Mouse (Mus musculus): Measurements from ENCODE around the gene Txndc5. TPM values are rescaled to one million over a fixed set of nuclear protein-coding genes. Genes with fewer than 3 reads are reported as not detected.

Gene Txndc5
- polyA plus RNA-seq, 1 experiment from 2014 or later: 82.2 TPM

DNA sequence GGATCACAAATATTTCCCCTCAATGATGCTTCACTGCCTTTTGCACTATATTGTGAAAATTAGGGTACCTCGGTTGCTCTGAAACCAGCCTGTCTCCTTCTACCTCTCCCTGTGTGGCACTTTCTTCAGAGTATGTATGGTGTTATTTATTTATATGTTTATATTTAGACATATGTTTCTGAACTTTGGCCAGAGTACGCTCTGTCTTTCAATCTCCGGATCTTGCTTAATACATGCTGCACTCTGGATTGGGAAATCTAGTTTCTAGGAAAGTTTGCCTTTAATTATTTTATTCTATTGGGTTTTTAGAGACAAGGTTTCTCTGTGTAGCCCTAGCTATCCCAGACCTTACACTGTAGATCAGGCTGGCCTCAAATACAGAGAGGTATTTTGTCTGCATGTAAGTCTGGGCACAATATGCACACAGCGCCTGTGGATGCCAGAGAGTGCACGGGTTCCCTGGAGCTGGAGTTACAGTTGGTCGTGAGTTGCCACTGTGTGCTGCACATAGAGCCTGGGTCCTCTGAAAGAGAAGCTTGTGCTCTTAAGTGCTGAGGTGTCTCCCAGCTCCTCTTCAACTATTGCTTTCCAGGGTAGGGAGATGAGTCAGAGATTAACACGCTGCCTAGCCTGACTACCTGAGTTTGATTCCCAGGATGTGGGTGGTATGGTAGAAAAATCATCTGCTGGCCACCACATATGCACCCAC is 10.7 kb upstream of the Txndc5 start:
- Histone ChIP-seq H3K4me3 (no peak overlapping the region), H3K36me3 (replicated peaks) (no peaks in the 10 kb centered on the region), H3K9ac (no peak overlapping the region), H3K4me1 (no peaks in the 10 kb centered on the region), H3K9me3 (no peaks in the 10 kb centered on the region), H3K4me2 (no peak overlapping the region), H3K27me3 (replicated peaks) (no peaks in the 10 kb centered on the region), H3K27ac (no peak overlapping the region)
- no peak for ATAC-seq (replicated peaks)
- 87% methylated on average over 7 of the region's 7 CpGs for WGBS

DNA sequence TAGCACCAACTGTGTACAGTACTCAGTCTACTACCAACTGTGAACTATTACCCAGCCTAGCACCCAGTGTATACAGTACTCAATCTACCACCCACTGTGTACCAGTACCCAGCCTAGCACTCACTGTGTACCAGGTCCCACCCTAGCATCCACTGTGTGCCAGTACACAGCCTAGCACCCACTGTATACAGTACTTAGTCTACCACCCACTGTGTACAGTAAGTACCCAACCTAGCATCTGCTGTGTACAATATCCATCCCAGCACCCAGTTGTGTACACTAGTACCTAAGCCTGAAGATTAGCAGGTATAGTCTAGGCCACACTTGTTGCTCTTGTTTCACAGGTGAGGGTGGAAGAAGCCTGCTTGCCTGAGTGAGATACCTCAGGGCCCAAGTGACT is 8.9 kb upstream of the Txndc5 start:
- Histone ChIP-seq H3K4me1 (no peaks in the 10 kb centered on the region), H3K36me3 (replicated peaks) (no peaks in the 10 kb centered on the region), H3K27me3 (replicated peaks) (no peaks in the 10 kb centered on the region), H3K9ac (no peak overlapping the region), H3K4me2 (no peak overlapping the region), H3K27ac (no peak overlapping the region), H3K9me3 (no peaks in the 10 kb centered on the region), H3K4me3 (no peak overlapping the region)
- ATAC-seq (replicated peaks): no peak

DNA sequence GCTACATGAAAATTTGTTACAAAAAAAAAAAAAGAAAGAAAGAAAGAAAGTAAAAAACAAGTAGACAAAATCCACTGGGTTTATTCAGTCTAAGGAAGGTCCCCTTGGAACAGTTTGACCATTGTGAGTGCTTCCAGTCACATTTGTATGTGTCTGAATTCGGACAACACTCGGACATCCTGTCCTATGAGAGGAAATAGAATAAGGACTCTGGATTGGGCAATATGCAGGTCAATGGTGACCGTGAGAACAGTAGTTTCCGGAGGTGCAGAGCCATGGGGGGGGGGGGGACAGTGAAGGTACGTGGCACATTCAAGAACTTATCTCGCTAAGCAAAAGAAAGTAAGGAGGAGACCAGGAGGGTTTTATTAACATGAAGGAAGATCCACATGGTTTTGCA is 6.1 kb upstream of the Txndc5 start:
- ATAC-seq (replicated peaks): no peak
- Histone ChIP-seq H3K27me3 (replicated peaks) (no peaks in the 10 kb centered on the region), H3K27ac (no peak overlapping the region), H3K4me3 (no peak overlapping the region), H3K4me2 (no peak overlapping the region), H3K9me3 (no peaks in the 10 kb centered on the region), H3K4me1 (no peaks in the 10 kb centered on the region), H3K9ac (no peak overlapping the region), H3K36me3 (replicated peaks) (no peaks in the 10 kb centered on the region)
- 88% methylated on average over 6 of the region's 6 CpGs for WGBS

DNA sequence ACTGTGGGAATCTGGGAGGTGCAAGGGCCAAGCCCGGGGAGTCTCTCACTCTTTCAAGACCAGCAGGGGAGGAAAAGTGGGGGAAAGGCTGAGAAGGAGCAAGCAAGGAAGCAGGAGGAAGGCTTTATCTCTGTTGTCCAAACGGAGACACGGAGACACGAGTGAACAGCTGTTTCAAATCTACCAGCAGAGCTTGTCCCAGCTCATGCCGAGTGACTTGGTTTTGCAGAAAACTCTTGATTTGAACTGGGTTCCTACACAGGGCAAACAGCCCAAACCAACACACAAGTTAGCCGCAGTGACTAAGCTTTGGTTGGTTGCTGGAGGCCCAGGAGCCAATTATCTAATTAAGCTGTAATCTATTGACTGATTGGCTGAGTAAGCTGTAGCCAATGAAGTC is 5.4 kb upstream of the Txndc5 start:
- Histone ChIP-seq H3K4me3 (no peak overlapping the region), H3K4me2 (no peak overlapping the region), H3K9ac (no peak overlapping the region), H3K4me1 (no peaks in the 10 kb centered on the region), H3K27ac (no peak overlapping the region), H3K27me3 (replicated peaks) (no peaks in the 10 kb centered on the region), H3K9me3 (no peaks in the 10 kb centered on the region), H3K36me3 (replicated peaks) (no peaks in the 10 kb centered on the region)
- 73% methylated on average over 6 of the region's 6 CpGs for WGBS
- no peak for ATAC-seq (replicated peaks)

DNA sequence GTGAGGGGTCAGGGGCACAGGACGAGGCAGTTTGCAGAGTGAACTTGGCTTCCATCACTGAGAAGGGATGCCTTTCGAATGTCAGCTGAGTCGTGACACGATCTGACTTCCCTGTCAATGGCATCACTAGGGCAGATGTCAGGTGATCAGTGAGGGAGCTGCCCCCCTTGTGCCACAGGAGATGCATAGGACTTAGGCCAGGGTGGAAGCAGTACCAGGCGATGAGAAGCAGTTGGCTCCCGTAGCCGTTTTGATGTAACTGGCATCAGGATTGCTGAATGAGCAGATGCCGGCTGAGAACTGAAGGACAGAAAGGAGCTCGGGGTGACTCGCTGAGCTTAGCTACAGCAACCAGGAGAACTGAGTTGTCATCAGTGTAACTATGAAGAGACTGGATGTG is 4.8 kb upstream of the Txndc5 start:
- 86% methylated on average over 10 of the region's 10 CpGs for WGBS
- Histone ChIP-seq H3K36me3 (replicated peaks) (no peaks in the 10 kb centered on the region), H3K4me2 (no peak overlapping the region), H3K27me3 (replicated peaks) (no peaks in the 10 kb centered on the region), H3K27ac (no peak overlapping the region), H3K9me3 (no peaks in the 10 kb centered on the region), H3K4me1 (peaks cover 4% of the 10 kb centered on the region), H3K9ac (no peak overlapping the region), H3K4me3 (no peak overlapping the region)
- ATAC-seq (replicated peaks): no peak

DNA sequence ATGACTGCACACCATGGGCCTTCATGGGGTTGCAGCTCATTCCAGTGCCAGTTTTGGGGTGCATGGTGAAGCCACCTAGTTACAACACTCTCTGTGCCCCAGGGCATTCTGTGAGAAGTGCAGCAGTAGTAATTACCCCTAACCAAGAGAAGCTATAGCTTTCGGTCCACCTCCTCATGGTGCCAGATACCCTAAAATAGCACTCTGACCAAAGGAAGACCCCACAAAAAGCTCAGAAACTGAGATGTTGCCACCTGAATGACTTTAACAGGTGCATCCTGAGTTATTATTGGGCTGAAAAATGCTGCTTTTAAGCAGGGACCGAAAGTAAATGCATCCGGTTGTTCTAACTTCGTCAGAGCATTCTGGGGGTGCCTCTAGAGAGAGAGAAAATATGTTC is 2.9 kb upstream of the Txndc5 start:
- H3K27me3 ChIP-seq (replicated peaks): no peaks in the 10 kb centered on the region
- H3K4me1 ChIP-seq: peaks cover 15% of the 10 kb centered on the region
- H3K36me3 ChIP-seq (replicated peaks): no peaks in the 10 kb centered on the region
- no peak overlapping the region for H3K4me2 ChIP-seq
- WGBS: 94% methylated on average over 4 of the region's 4 CpGs
- no peaks in the 10 kb centered on the region for H3K9me3 ChIP-seq
- no peak overlapping the region for H3K4me3 ChIP-seq
- no peak overlapping the region for H3K27ac ChIP-seq
- H3K9ac ChIP-seq: no peak overlapping the region
- ATAC-seq (replicated peaks): no peak

DNA sequence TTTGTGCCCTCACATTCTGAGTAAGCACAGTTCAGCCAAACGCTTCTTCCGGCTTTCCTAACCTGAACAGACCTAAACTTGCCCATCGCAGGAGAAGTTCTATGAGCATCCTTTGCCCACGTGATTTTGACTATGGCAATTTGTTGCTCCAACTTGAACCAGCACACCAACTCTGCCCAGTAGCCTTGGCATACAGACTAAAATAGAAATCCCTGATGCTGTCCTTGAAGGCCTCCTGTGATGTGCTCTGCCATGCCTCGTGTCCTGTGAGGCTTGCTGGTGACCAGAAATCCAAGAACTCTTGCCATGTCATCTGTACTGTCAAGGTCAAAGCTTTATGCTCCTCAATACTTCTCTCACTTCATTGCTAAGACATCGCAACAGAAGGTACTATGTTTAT is 952 bp upstream of the Txndc5 start:
- no peak overlapping the region for H3K27ac ChIP-seq
- peaks cover 22% of the 10 kb centered on the region for H3K4me1 ChIP-seq
- no peak overlapping the region for H3K9ac ChIP-seq
- ATAC-seq (replicated peaks): no peak
- H3K36me3 ChIP-seq (replicated peaks): no peaks in the 10 kb centered on the region
- no peaks in the 10 kb centered on the region for H3K27me3 ChIP-seq (replicated peaks)
- H3K9me3 ChIP-seq: no peaks in the 10 kb centered on the region
- WGBS: 94% methylated on average over 6 of the region's 6 CpGs
- no peak overlapping the region for H3K4me3 ChIP-seq
- H3K4me2 ChIP-seq: no peak overlapping the region

DNA sequence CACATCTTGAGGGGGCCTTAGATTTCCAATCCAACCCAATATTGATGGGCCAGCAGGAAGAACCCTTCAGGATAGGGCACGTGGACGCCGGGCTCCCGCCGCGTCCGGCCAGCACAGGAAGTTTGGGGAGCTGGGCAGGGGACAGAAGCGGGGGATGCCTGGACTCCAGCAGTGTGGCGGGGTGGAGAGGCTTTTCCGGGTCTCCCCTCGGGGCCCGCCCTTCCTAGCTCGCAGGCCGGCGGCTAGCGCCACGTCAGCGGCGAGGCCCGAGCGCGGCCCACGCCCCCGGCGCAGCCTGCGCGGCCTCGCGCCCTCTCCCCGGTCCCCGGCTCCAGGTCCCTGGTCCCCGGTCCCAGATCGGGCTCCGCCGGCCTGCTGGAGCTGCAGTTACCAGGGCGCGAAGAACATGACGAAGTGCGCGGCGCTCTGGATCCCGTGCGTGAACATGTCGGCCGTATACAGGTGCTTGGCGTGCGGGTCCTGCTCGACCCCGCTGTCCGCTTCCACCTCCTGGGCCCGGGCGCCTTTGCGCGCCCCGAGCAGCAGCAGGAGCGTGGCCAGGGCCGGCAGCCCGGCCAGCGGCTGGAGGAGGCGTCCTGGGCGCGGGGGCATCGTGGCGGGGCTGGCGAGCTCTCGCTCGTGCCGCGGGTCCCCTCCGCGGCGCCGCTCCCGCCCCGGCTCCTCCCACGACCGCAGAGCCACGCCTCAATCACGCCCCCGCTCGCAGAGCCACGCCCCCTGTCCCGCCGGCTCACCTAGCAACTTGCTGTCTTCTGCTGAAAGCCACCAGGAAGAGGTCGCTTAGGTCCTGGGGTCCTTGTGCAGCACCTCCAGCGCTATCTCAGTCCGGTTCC is 600 bp downstream of the Txndc5 start:
- Histone ChIP-seq H3K27me3 (replicated peaks) (no peaks in the 10 kb centered on the region), H3K9me3 (no peaks in the 10 kb centered on the region), H3K4me1 (peaks cover 22% of the 10 kb centered on the region), H3K27ac (peak overlapping the region; percentile 85), H3K4me3 (peak overlapping the region; percentile 92), H3K9ac (peak overlapping the region; percentile 73), H3K36me3 (replicated peaks) (no peaks in the 10 kb centered on the region), H3K4me2 (peak overlapping the region; percentile 92)
- peak; percentile 95 for ATAC-seq (replicated peaks)
- under 1% methylated on average over 82 of the region's 87 CpGs for WGBS

DNA sequence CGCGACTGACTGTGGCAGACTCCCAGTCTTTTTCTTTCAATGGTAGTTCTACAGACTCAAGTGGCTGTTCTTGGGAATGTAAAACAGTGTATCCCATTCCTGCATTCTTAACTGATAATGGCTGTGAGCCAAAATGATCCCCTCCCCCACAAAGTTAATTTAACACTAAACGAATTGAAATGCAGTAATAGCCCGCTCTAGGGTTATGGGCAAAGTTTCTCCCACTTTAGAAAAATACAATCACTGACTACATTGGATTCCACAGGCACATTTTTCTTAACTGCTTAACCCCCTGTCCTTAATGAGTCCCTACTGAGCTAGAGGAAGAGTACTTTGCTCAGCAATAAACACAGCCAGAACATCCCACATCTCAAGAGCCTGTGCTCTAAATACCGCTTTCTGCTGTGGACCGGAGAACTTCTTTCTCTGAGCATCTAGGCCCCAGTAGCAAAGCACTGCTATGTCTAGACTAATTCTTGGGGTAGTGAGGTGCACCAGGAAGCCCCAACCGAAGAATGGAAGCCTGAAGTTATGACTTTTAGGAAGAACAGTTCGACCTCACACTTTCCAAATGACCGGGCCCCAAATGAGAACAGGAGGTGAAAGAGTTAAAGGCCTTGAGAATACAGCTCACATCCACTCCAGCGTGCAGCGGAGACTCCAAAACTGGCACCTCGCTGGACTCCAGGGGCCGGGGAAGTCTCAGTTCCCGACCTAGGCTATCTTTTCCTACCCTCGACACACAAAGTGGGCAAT is 1.4 kb downstream of the Txndc5 start:
- Histone ChIP-seq H3K4me3 (peak overlapping the region; percentile 92), H3K27ac (peak overlapping the region; percentile 85), H3K36me3 (replicated peaks) (no peaks in the 10 kb centered on the region), H3K4me2 (peak overlapping the region; percentile 92), H3K9ac (peak overlapping the region; percentile 73), H3K9me3 (no peaks in the 10 kb centered on the region), H3K27me3 (replicated peaks) (no peaks in the 10 kb centered on the region), H3K4me1 (peaks cover 22% of the 10 kb centered on the region)
- 12% methylated on average over 15 of the region's 15 CpGs for WGBS
- ATAC-seq (replicated peaks): peak; percentile 47

DNA sequence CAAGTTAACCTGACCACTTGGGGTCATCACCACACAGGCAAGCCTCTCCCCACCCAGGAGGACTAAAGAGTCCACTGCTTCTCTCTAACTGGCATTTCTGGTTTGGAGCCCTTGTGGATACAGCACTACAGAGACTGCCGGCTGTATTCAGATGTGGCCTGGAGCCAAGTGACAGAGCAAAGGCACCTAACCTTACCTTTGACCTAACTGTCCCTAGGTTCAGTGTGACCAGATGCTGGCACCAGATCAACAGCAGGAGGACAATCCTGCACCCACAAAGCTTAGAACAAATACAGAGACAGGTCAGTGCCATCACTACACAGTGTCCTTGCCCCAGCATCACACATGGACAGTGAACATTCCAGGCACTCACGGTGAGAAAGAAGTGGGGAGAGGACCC is 2.5 kb downstream of the Txndc5 start:
- no peak for ATAC-seq (replicated peaks)
- peaks cover 22% of the 10 kb centered on the region for H3K4me1 ChIP-seq
- no peaks in the 10 kb centered on the region for H3K9me3 ChIP-seq
- no peak overlapping the region for H3K27ac ChIP-seq
- 90% methylated on average over 2 of the region's 2 CpGs for WGBS
- no peak overlapping the region for H3K4me2 ChIP-seq
- no peak overlapping the region for H3K9ac ChIP-seq
- no peak overlapping the region for H3K4me3 ChIP-seq
- no peaks in the 10 kb centered on the region for H3K36me3 ChIP-seq (replicated peaks)
- H3K27me3 ChIP-seq (replicated peaks): no peaks in the 10 kb centered on the region

DNA sequence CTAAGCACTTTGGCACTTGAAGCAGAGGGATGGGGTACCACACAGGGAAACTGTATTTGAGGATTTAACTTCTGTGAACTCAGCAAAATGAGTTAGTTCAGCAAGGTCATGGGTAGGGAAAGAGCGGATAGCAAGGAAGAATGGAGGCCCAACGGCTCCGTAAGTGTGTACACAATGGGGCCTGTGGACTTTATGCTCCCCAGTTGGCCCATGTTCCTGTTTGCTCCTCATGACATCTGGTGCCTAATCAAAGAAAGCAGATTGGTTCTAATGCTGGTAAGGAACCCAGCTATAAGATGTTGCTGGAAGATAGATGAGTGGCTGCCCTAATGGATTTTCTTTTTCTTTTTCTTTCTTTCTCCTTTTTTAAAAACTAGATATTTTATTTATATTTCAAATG is 3.4 kb downstream of the Txndc5 start:
- Histone ChIP-seq H3K27ac (no peak overlapping the region), H3K36me3 (replicated peaks) (no peaks in the 10 kb centered on the region), H3K4me3 (no peak overlapping the region), H3K9ac (no peak overlapping the region), H3K27me3 (replicated peaks) (no peaks in the 10 kb centered on the region), H3K4me2 (no peak overlapping the region), H3K9me3 (no peaks in the 10 kb centered on the region), H3K4me1 (peaks cover 22% of the 10 kb centered on the region)
- 87% methylated on average over 3 of the region's 3 CpGs for WGBS
- no peak for ATAC-seq (replicated peaks)

DNA sequence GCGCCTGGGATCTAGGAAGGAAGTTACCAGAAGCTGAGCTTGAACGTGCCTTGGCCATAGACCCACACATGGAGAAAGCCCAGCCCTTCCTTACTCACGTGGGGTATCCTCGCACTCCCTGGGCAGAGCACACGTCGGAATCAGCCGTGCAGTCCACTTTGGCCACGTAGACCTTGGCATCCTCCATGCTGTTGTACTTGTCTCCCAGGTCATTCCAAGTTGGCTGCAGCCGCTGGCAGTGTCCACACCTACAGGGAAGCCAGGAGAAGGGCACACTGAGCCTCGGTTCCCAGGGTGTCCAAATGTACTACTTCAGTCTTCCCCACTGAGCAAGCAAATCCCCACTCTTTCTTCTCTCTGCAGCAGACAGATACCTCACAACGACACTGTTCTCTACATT is 5.4 kb downstream of the Txndc5 start:
- H3K9me3 ChIP-seq: no peaks in the 10 kb centered on the region
- no peak overlapping the region for H3K4me2 ChIP-seq
- peaks cover 17% of the 10 kb centered on the region for H3K4me1 ChIP-seq
- H3K27ac ChIP-seq: no peak overlapping the region
- 93% methylated on average over 11 of the region's 11 CpGs for WGBS
- no peak overlapping the region for H3K9ac ChIP-seq
- no peaks in the 10 kb centered on the region for H3K27me3 ChIP-seq (replicated peaks)
- no peak overlapping the region for H3K4me3 ChIP-seq
- no peak for ATAC-seq (replicated peaks)
- 0 out of 2 replicates have a peak, but pooled peaks cover 2% of the 10 kb centered on the region for H3K36me3 ChIP-seq (replicated peaks)

Data from midbrain, embryonic 15.5 days (tissue).